Mouse (Mus musculus): ENCODE measurements at regions not wholly inside any gene's neighbourhood (a gene's known extent, or its start where the extent isn't known, plus 50 kb on each side); places are given as distances from the start of the nearest gene placed in this dataset.

GRCm38 (mm10) chr7:123805650-123806049 lies 177.0 kb upstream of the Hs3st4 start:
- H3K4me3 ChIP-seq: no peak overlapping the region
- 77% methylated on average over 2 of the region's 2 CpGs for WGBS
- H3K4me1 ChIP-seq (replicated peaks): no peaks in the 10 kb centered on the region
- ATAC-seq (replicated peaks; ENCODE audit: insufficient number of reproducible peaks, insufficient read depth, low FRiP score, low read depth): no peak
- no peak overlapping the region for H3K27ac ChIP-seq
- no peaks in the 10 kb centered on the region for H3K9me3 ChIP-seq (replicated peaks)
- H3K9ac ChIP-seq: no peak overlapping the region
- H3K36me3 ChIP-seq: no peaks in the 10 kb centered on the region
- no peaks in the 10 kb centered on the region for H3K27me3 ChIP-seq
- H3K4me2 ChIP-seq: no peak overlapping the region

- no peak overlapping the region for H3K9ac ChIP-seq
- H3K9me3 ChIP-seq (replicated peaks): no peaks in the 10 kb centered on the region
- H3K27ac ChIP-seq: no peak overlapping the region
- no peak for ATAC-seq (replicated peaks; ENCODE audit: insufficient number of reproducible peaks, insufficient read depth, low FRiP score, low read depth)
- 71% methylated on average over 4 of the region's 4 CpGs for WGBS
- H3K36me3 ChIP-seq: no peaks in the 10 kb centered on the region
- no peak overlapping the region for H3K4me3 ChIP-seq
- no peak overlapping the region for H3K4me2 ChIP-seq
- no peaks in the 10 kb centered on the region for H3K4me1 ChIP-seq (replicated peaks)
- H3K27me3 ChIP-seq: no peaks in the 10 kb centered on the region
These were observed 158.7 kb upstream of the Hs3st4 start for GRCm38 (mm10) chr7:123823976-123824375.

DNA sequence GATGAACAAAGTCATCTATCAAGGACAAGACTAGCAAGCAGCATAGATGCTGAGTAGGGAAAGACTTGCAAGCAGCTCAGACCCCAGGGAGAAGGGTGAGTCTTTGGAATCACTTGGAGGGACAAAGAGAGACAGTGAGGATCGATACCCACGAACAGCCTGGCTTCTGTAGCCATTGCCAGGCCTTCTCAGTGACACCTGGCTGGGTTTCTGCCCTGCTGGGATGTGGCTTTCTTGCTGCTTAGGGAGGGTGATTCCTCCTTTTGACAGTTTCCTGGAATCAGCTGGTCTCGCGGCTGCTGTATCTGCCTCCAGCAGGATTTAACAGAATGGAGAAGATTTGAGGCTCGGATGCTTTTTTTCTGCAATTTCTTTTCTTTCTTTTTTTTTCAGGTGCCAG lies 156.3 kb upstream of the Hs3st4 start:
- ATAC-seq (replicated peaks; ENCODE audit: insufficient number of reproducible peaks, insufficient read depth, low FRiP score, low read depth): no peak
- Histone ChIP-seq H3K27me3 (no peaks in the 10 kb centered on the region), H3K27ac (no peak overlapping the region), H3K36me3 (no peaks in the 10 kb centered on the region), H3K9me3 (replicated peaks) (no peaks in the 10 kb centered on the region), H3K4me3 (no peak overlapping the region), H3K4me2 (no peak overlapping the region), H3K9ac (no peak overlapping the region), H3K4me1 (replicated peaks) (no peaks in the 10 kb centered on the region)
- WGBS: 73% methylated on average over 5 of the region's 5 CpGs

- Histone ChIP-seq H3K27ac (no peak overlapping the region), H3K9ac (no peak overlapping the region), H3K4me3 (no peak overlapping the region), H3K4me1 (replicated peaks) (no peaks in the 10 kb centered on the region), H3K4me2 (no peak overlapping the region), H3K9me3 (replicated peaks) (no peaks in the 10 kb centered on the region), H3K36me3 (no peaks in the 10 kb centered on the region), H3K27me3 (no peaks in the 10 kb centered on the region)
- 83% methylated on average over 7 of the region's 7 CpGs for WGBS
- no peak for ATAC-seq (replicated peaks; ENCODE audit: insufficient number of reproducible peaks, insufficient read depth, low FRiP score, low read depth)
These were observed 140.1 kb upstream of the Hs3st4 start for GRCm38 (mm10) chr7:123842552-123842951.

- whole genome bisulfite sequencing: 81% methylated on average over 4 of the region's 4 CpGs
- no peak overlapping the region for H3K9ac ChIP-seq
- H3K9me3 ChIP-seq (replicated peaks): no peaks in the 10 kb centered on the region
- H3K4me1 ChIP-seq (replicated peaks): no peaks in the 10 kb centered on the region
- no peak overlapping the region for H3K4me2 ChIP-seq
- no peaks in the 10 kb centered on the region for H3K36me3 ChIP-seq
- no peak overlapping the region for H3K27ac ChIP-seq
- H3K4me3 ChIP-seq: no peak overlapping the region
- ATAC-seq (replicated peaks; ENCODE audit: insufficient number of reproducible peaks, insufficient read depth, low FRiP score, low read depth): no peak
- no peaks in the 10 kb centered on the region for H3K27me3 ChIP-seq
These were observed 135.6 kb upstream of the Hs3st4 start for GRCm38 (mm10) chr7:123847081-123847480.

GRCm38 (mm10) chr7:123848644-123849043 lies 134.0 kb upstream of the Hs3st4 start:
- H3K9ac ChIP-seq: no peak overlapping the region
- no peak overlapping the region for H3K4me2 ChIP-seq
- H3K4me1 ChIP-seq (replicated peaks): no peaks in the 10 kb centered on the region
- WGBS: 52% methylated on average over 5 of the region's 5 CpGs
- ATAC-seq (replicated peaks; ENCODE audit: insufficient number of reproducible peaks, insufficient read depth, low FRiP score, low read depth): no peak
- H3K27me3 ChIP-seq: no peaks in the 10 kb centered on the region
- H3K36me3 ChIP-seq: no peaks in the 10 kb centered on the region
- no peaks in the 10 kb centered on the region for H3K9me3 ChIP-seq (replicated peaks)
- H3K27ac ChIP-seq: no peak overlapping the region
- no peak overlapping the region for H3K4me3 ChIP-seq

DNA sequence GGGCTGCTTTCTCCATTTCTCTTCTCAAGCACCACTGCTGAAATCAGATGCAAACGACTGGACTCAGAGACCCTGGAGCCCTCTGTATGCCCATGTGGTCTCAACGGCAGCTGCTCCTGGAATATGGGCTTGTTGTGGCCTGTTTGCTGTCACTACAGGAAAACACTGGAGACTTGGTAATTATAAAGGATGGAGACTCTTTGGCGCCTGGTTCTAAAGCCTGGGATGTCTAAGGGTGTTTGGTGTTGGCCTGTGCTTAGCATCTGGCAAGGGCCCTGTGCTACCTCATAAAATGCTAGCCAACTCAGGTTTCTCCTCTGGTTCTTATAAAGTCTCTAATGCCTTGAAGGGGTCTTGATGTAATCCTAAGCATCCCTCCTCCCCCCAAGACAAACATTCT lies 133.4 kb upstream of the Hs3st4 start:
- Histone ChIP-seq H3K4me2 (no peak overlapping the region), H3K27ac (no peak overlapping the region)
- no peak for ATAC-seq (replicated peaks; ENCODE audit: insufficient number of reproducible peaks, insufficient read depth, low FRiP score, low read depth)

GRCm38 (mm10) chr7:123850272-123851197 lies 132.1 kb upstream of the Hs3st4 start:
- no peak for ATAC-seq (replicated peaks; ENCODE audit: insufficient number of reproducible peaks, insufficient read depth, low FRiP score, low read depth)
- 68% methylated on average over 10 of the region's 10 CpGs for WGBS
- H3K4me1 ChIP-seq (replicated peaks): no peaks in the 10 kb centered on the region
- H3K4me3 ChIP-seq: no peak overlapping the region
- no peaks in the 10 kb centered on the region for H3K27me3 ChIP-seq
- H3K27ac ChIP-seq: no peak overlapping the region
- no peak overlapping the region for H3K9ac ChIP-seq
- H3K36me3 ChIP-seq: no peaks in the 10 kb centered on the region
- no peak overlapping the region for H3K4me2 ChIP-seq
- H3K9me3 ChIP-seq (replicated peaks): no peaks in the 10 kb centered on the region

More for the DNA sequence above, 133.4 kb upstream of the Hs3st4 start:
- Histone ChIP-seq H3K27me3 (no peaks in the 10 kb centered on the region), H3K4me1 (replicated peaks) (no peaks in the 10 kb centered on the region), H3K9ac (no peak overlapping the region), H3K36me3 (no peaks in the 10 kb centered on the region), H3K9me3 (replicated peaks) (no peaks in the 10 kb centered on the region), H3K4me3 (no peak overlapping the region)
- WGBS: 65% methylated on average over 3 of the region's 3 CpGs

- no peaks in the 10 kb centered on the region for H3K9me3 ChIP-seq (replicated peaks)
- WGBS: 43% methylated on average over 6 of the region's 6 CpGs
These were observed 125.1 kb upstream of the Hs3st4 start for GRCm38 (mm10) chr7:123857539-123857938.

DNA sequence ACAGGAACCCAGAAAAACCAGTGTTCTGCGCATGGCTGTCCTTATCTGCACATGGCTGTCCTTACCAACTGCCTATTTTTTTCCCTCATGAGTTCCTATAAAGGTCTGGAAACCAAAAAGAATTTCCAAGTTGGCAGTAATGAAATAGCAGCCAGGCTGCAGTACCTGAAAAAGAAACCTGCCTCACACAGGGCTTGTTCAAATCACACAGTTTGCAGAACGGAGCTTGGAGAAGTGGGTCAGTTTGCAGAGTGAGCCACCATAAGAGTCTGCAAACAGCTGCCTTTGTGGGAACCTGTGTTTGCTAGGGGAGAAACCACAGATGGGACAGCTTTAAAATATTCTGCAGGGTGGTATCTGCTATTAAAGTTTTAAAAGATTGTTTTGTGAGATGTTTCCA lies 121.0 kb upstream of the Hs3st4 start:
- H3K9ac ChIP-seq: no peak overlapping the region
- H3K27ac ChIP-seq: no peak overlapping the region
- no peaks in the 10 kb centered on the region for H3K36me3 ChIP-seq
- no peaks in the 10 kb centered on the region for H3K4me1 ChIP-seq (replicated peaks)
- H3K9me3 ChIP-seq (replicated peaks): no peaks in the 10 kb centered on the region
- 62% methylated on average over 2 of the region's 2 CpGs for WGBS
- H3K4me3 ChIP-seq: no peak overlapping the region
- no peak overlapping the region for H3K4me2 ChIP-seq
- H3K27me3 ChIP-seq: no peaks in the 10 kb centered on the region
- no peak for ATAC-seq (replicated peaks; ENCODE audit: insufficient number of reproducible peaks, insufficient read depth, low FRiP score, low read depth)

More at GRCm38 (mm10) chr7:123857539-123857938, 125.1 kb upstream of the Hs3st4 start:
- H3K4me3 ChIP-seq: no peak overlapping the region
- H3K36me3 ChIP-seq: no peaks in the 10 kb centered on the region
- H3K9ac ChIP-seq: no peak overlapping the region
- no peak overlapping the region for H3K4me2 ChIP-seq
- H3K27me3 ChIP-seq: no peaks in the 10 kb centered on the region
- no peaks in the 10 kb centered on the region for H3K4me1 ChIP-seq (replicated peaks)
- H3K27ac ChIP-seq: no peak overlapping the region
- peak; percentile 62 for ATAC-seq (replicated peaks; ENCODE audit: insufficient number of reproducible peaks, insufficient read depth, low FRiP score, low read depth)

- H3K9ac ChIP-seq: no peak overlapping the region
- H3K4me3 ChIP-seq: no peak overlapping the region
- no peaks in the 10 kb centered on the region for H3K4me1 ChIP-seq (replicated peaks)
- no peaks in the 10 kb centered on the region for H3K36me3 ChIP-seq
- H3K4me2 ChIP-seq: no peak overlapping the region
- H3K9me3 ChIP-seq (replicated peaks): no peaks in the 10 kb centered on the region
- H3K27me3 ChIP-seq: no peaks in the 10 kb centered on the region
- no peak for ATAC-seq (replicated peaks; ENCODE audit: insufficient number of reproducible peaks, insufficient read depth, low FRiP score, low read depth)
- no peak overlapping the region for H3K27ac ChIP-seq
- 71% methylated on average over 4 of the region's 4 CpGs for WGBS
These were observed 85.8 kb upstream of the Hs3st4 start for GRCm38 (mm10) chr7:123896759-123897444.
